Mouse (Mus musculus) lung, embryonic 14.5 days (tissue): ENCODE measurements around the gene Galnt10. TPM values are rescaled to one million over a fixed set of nuclear protein-coding genes. Genes with fewer than 3 reads are reported as not detected.

Experiments
- ATAC-seq: fragments of 200-750 bp; cut with Nextera tagmentation; 2 replicates; pipeline ENCODE4 v1.8.0; 2017; ENCODE audit warnings: mild to moderate bottlenecking, moderate TSS enrichment, moderate library complexity; ENCODE audit not compliant: insufficient read depth
- DNase-seq: peaks from one replicate; pipeline ENCODE4 v3.0.0-alpha.2; 2015
- H3K27ac ChIP-seq: fragments of 300-500 bp; sonication (generic); 2 replicates; pipeline ENCODE4 v1.5.1; 2014; ENCODE audit warnings: low read depth, mild to moderate bottlenecking, moderate library complexity
- H3K27me3 ChIP-seq: fragments of 300-500 bp; sonication (generic); 2 replicates; pipeline ENCODE4 v1.6.1; 2014; ENCODE audit warnings: low read length, control low read depth; ENCODE audit not compliant: insufficient read depth
- H3K36me3 ChIP-seq: fragments of 300-500 bp; sonication (generic); 2 replicates; pipeline ENCODE4 v1.6.1; 2014; ENCODE audit warnings: control low read depth; ENCODE audit not compliant: insufficient read depth
- H3K4me1 ChIP-seq: fragments of 300-500 bp; sonication (generic); 2 replicates; pipeline ENCODE4 v1.6.1; 2014; ENCODE audit warnings: antibody characterized with exemption, control low read depth; ENCODE audit not compliant: insufficient read depth
- H3K4me2 ChIP-seq: fragments of 300-500 bp; sonication (generic); 2 replicates; pipeline ENCODE4 v1.6.1; 2014; ENCODE audit warnings: mild to moderate bottlenecking
- H3K4me3 ChIP-seq: fragments of 300-500 bp; sonication (generic); 2 replicates; pipeline ENCODE4 v1.5.1; 2014; ENCODE audit warnings: low read depth, low read length
- H3K9ac ChIP-seq: fragments of 300-500 bp; sonication (generic); 2 replicates; pipeline ENCODE4 v1.6.1; 2014
- H3K9me3 ChIP-seq: fragments of 300-500 bp; sonication (generic); 2 replicates; pipeline ENCODE4 v1.6.1; 2016; ENCODE audit warnings: low read depth, low read length, control low read depth
- CTCF ChIP-seq: IDR thresholded peaks from 2 replicates; pipeline ENCODE4 v1.5.1; 2016; ENCODE audit warnings: antibody characterized with exemption, low read depth
- WGBS: fragments of 180-500 bp; shearing (Covaris S2); extraction: QIAGEN DNeasy Blood & Tissue Kit; methylation state at CpG from one replicate; pipeline ENCODE4 v1.1.7; 2014; 5-methylcytosine and 5-hydroxymethylcytosine counted together
- polyA plus RNA-seq: library from polyadenylated mRNA; unstranded; fragments of >200 nt; fragmentation: Nextera tagmentation; extraction: Ambion mirVana; gene quantifications from 2 replicates; pipeline ENCODE4 v1.2.1, GENCODE M21; 2014

Galnt10 gene
- polyA plus RNA-seq, 1 experiment from 2014 or later: 11.9 TPM

DNA sequence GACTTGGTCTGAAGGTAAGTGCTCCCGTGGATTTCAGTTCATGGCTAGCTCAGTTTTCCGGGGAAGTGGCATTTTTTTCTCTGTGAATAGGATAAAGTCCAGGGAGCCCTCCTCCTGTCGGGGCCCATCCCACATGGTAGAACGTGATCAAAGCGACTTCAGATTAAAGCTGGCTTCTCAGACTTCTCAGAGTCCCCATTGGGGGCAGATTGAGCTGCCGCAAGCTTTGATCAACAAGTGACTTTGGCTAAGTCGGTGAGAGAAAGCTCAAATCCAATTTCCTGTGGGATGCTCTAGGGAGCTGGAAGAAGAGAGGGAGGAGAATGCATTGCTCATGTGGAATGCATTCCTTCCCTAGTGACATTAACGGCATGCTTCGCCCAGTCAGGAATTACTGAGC, 10.1 kb upstream of the Galnt10 start:
- H3K27ac ChIP-seq: no peak overlapping the region
- H3K9ac ChIP-seq: no peak overlapping the region
- ATAC-seq (no peak), DNase-seq (no peak)
- H3K4me1 ChIP-seq: no peaks in the 10 kb centered on the region
- no peak overlapping the region for H3K4me3 ChIP-seq
- H3K9me3 ChIP-seq: no peaks in the 10 kb centered on the region
- no peaks in the 10 kb centered on the region for H3K27me3 ChIP-seq
- H3K36me3 ChIP-seq: no peaks in the 10 kb centered on the region
- no peak for TF ChIP-seq CTCF
- H3K4me2 ChIP-seq: no peak overlapping the region
- WGBS: 11% methylated on average over 9 of the region's 9 CpGs

DNA sequence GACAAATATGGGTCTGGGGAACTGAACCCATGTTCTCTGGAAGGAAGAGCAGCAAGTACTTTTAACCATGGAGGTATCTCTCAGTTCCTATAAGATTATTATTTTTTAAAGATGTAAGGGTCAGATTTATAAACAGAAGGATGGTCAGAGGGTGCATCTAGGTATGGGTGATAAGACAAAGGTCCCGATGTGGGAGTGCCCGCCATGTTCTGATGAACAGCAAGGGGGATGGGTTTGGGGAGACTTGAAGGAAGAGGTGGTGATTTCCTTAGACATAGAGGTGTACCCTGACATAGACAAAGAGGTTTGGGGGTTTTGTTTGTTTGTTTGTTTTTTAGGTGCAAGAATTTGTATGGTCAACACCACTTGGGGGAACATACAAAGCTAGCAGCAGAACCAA, 1.6 kb upstream of the Galnt10 start:
- Histone ChIP-seq H3K4me2 (peak overlapping the region; percentile 97), H3K4me3 (peak overlapping the region; percentile 74), H3K27me3 (no peaks in the 10 kb centered on the region), H3K27ac (no peak overlapping the region), H3K36me3 (no peaks in the 10 kb centered on the region), H3K9ac (no peak overlapping the region), H3K9me3 (no peaks in the 10 kb centered on the region), H3K4me1 (no peaks in the 10 kb centered on the region)
- ATAC-seq (no peak), DNase-seq (no peak)
- 43% methylated on average over 2 of the region's 2 CpGs for WGBS
- no peak for TF ChIP-seq CTCF

DNA sequence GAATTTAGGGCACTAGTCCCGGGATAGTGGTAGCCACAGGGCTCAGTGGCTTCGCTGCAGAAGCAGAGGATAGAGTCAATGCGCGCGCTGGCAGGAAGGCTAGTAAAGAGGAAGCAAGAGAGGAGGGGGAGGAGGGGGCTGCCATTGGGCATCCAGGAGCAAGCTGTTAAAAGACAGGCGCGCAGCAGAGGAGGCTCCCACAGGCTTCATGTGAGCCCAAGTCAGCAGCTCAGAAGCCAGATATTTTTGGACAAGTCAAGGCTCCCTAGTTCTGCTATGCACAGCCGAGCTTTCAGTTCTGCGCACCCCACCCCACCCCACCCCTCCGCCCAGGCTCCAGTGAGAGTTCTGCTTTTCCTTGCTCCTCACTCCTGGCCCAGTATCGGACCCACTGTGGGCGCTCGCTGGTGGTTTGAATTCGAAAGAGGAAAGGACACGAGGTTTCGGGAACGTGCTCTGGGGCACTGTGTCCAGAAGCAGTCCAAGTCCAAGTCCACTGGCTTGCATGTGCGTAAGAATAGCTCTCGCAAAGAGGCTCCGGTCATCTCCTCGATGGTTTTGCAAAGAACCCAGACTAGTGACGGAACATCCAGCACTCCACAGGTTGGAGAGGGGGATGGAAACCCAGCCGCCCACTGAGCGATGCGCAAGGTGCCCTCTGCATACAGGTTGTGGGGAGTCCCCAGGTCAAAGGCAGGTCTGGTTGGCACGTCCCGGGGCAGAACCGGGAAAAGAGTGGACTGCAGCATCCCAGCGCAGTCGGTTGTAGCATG, 811 bp upstream of the Galnt10 start:
- TF ChIP-seq CTCF: no peak
- H3K4me1 ChIP-seq: no peaks in the 10 kb centered on the region
- ATAC-seq: peak; percentile 27; the same call in 1 of the 2 replicates
- WGBS: under 1% methylated on average over 30 of the region's 30 CpGs
- H3K4me3 ChIP-seq: peak overlapping the region; percentile 74
- H3K27ac ChIP-seq: peak overlapping the region; percentile 52; the same call in 1 of the 2 replicates
- no peaks in the 10 kb centered on the region for H3K9me3 ChIP-seq
- H3K27me3 ChIP-seq: no peaks in the 10 kb centered on the region
- H3K36me3 ChIP-seq: no peaks in the 10 kb centered on the region
- peak; percentile 65 for DNase-seq
- peak overlapping the region; percentile 74 for H3K9ac ChIP-seq
- H3K4me2 ChIP-seq: peak overlapping the region; percentile 97

DNA sequence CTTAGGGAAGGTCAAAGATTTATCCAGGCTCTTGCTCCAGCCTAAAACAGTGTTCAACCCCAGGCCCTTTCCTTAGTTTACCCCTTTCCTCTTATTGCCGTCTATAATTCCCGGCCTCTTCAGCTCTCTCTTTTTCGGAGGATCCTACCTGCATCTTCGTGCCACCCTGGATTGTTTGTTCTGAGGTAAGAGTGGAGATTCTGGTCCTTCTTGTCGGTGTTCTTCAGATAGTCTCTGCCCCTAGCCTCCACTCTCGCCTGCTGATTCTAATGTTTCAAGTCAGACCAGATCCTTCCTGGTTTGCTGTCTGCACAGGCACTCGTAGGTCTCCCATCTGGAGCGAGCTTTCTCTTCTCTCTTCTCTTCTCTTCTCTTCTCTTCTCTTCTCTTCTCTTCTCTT, 605 bp downstream of the Galnt10 start:
- TF ChIP-seq CTCF: no peak
- Histone ChIP-seq H3K36me3 (no peaks in the 10 kb centered on the region), H3K27me3 (no peaks in the 10 kb centered on the region), H3K27ac (no peak overlapping the region), H3K9me3 (no peaks in the 10 kb centered on the region), H3K9ac (peak overlapping the region; percentile 74), H3K4me2 (peak overlapping the region; percentile 97), H3K4me3 (peak overlapping the region; percentile 74), H3K4me1 (no peaks in the 10 kb centered on the region)
- DNase-seq: peak; percentile 30
- WGBS: 15% methylated on average over 8 of the region's 8 CpGs
- ATAC-seq: no peak

DNA sequence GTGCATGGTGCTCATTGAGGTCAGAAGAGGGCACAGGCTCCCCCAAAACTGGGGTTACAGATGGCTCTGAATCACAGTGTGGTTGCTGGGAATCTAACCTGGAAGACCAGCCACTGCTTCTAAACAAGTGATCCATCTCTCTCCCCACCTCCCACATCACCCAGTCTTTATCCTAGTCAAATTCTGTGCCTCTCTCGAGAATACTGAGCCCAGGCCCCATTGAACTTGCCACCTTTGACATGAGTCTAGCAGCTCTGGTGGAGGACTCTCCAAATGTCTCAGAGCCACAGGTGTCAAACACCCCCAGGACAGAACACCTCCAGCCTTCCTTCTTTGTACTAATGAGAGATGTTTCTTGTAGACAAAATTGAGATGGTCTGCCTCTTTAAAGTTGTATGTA, 1.2 kb downstream of the Galnt10 start:
- TF ChIP-seq CTCF: no peak
- no peaks in the 10 kb centered on the region for H3K27me3 ChIP-seq
- DNase-seq: no peak
- no peak overlapping the region for H3K9ac ChIP-seq
- no peaks in the 10 kb centered on the region for H3K9me3 ChIP-seq
- peak overlapping the region; percentile 97 for H3K4me2 ChIP-seq
- H3K4me1 ChIP-seq: no peaks in the 10 kb centered on the region
- no peak overlapping the region for H3K27ac ChIP-seq
- no peak for ATAC-seq
- no peaks in the 10 kb centered on the region for H3K36me3 ChIP-seq
- 7% methylated on average over 1 of the region's 1 CpGs for WGBS
- H3K4me3 ChIP-seq: peak overlapping the region; percentile 74

DNA sequence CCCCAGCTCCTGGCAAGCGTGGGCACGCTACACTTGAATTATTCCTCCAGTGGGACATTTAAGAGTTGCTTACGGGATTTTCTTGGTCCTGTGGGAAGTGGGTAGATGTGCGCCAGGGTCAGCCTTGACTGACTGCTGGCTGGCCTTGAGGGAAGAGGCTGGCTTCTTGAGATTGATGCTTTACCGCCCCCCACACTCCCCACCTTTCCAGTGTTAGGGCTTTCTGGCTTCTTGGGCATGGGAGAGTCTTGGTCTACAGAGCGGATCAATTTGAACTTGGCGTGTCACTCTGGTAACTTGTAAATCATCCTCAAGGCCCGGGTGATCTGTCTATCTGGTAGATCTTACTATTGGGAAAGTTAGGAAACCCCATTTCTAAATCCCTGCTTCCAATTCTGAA, 1.7 kb downstream of the Galnt10 start:
- H3K4me1 ChIP-seq: peaks cover 4% of the 10 kb centered on the region; the same call in 1 of the 2 replicates
- 82% methylated on average over 8 of the region's 8 CpGs for WGBS
- H3K27me3 ChIP-seq: no peaks in the 10 kb centered on the region
- H3K27ac ChIP-seq: no peak overlapping the region
- peak overlapping the region; percentile 97 for H3K4me2 ChIP-seq
- H3K36me3 ChIP-seq: no peaks in the 10 kb centered on the region
- H3K9me3 ChIP-seq: no peaks in the 10 kb centered on the region
- no peak for TF ChIP-seq CTCF
- no peak overlapping the region for H3K9ac ChIP-seq
- no peak for DNase-seq
- peak overlapping the region; percentile 74; the same call in 1 of the 2 replicates for H3K4me3 ChIP-seq
- no peak for ATAC-seq

DNA sequence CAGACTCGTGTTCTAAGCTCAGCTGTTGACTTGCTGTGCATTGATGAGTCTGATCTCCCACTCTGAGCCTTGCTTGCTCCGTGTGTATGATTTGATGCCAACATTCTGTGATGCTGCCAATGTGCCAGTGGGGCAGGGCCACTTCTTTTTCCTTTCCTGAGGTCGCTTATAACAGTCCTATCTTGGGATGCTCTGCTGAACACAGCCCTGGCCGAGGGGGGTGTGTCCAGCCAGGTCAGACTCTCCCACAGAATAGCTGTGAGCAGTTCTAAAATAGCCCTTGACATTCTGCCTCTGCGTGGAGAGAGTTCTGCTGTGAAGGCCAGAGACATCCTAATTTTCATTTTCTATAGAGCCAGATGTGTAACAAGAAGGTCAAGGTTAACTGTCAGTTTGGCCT, 2.2 kb downstream of the Galnt10 start:
- Histone ChIP-seq H3K36me3 (no peaks in the 10 kb centered on the region), H3K27ac (no peak overlapping the region), H3K9ac (no peak overlapping the region), H3K9me3 (no peaks in the 10 kb centered on the region), H3K4me1 (peaks cover 4% of the 10 kb centered on the region; the same call in 1 of the 2 replicates), H3K4me2 (no peak overlapping the region; the same call in 1 of the 2 replicates), H3K27me3 (no peaks in the 10 kb centered on the region), H3K4me3 (no peak overlapping the region)
- DNase-seq (no peak), ATAC-seq (no peak)
- TF ChIP-seq CTCF: no peak
- whole genome bisulfite sequencing: 65% methylated on average over 5 of the region's 5 CpGs
